Mouse (Mus musculus) brain, embryonic 14.5 days (tissue): ENCODE results near the gene Ntmt1.

Experiments used
- CTCF ChIP-seq: fragments of 200-500 bp; IDR thresholded peaks from 2 replicates; pipeline ENCODE4 v1.5.1; 2012; ENCODE audit warnings: inconsistent platforms, mild to moderate bottlenecking, moderate library complexity, borderline replicate concordance; ENCODE audit not compliant: insufficient read depth, insufficient read length; ENCODE audit errors: extremely low read depth
- POLR2A ChIP-seq: fragments of 200-500 bp; IDR thresholded peaks from 2 replicates; pipeline ENCODE4 v1.6.1; 2012; ENCODE audit warnings: mild to moderate bottlenecking, inconsistent platforms, borderline replicate concordance; ENCODE audit not compliant: poor library complexity, insufficient read depth, insufficient read length, severe bottlenecking; ENCODE audit errors: extremely low read depth

GRCm38 (mm10) chr2:30808296-30808655 is 650 bp downstream of the Ntmt1 start:
- TF ChIP-seq CTCF (no peak), POLR2A (no peak)
